Comparison of ENCODE assay signal across 27 mouse cellular contexts in the genomic region with DNA sequence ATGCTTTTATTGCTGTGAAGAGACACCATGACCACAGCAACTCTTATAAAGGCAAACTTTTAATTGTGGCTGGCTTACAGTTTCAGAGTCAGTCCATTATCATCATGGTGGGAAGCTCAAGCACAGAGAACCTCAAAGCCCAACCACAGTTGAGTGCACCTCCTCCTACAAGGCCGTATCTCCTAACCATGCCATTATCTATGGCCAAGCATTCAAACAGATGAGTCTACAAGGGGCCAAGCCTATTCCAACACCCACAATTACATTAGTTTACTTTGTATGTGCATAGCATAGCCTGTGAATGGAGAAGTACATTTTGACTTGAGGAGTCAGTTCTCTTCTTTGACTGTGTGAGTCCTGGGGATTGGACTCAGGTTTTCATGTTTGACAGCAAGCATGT. TPM values are rescaled to one million over a fixed set of nuclear protein-coding genes. Genes with fewer than 3 reads are reported as not detected.
"Had no signal": no experiment of that assay in that cellular context is flagged by ENCODE, and none has a peak within 500 bp of the region (broad histone marks: within the 10 kb centered on the region; RNA-seq: fewer than 3 reads in every experiment).

No protein-coding gene starts in this region.

- DNase-seq: kidney, adult 2 months; kidney, postnatal 25 days; layer of hippocampus, adult 9-11 months; lung, embryonic 14.5 days; midbrain, embryonic 14.5 days; right cerebral cortex, adult 18-20 months; right cerebral cortex, postnatal 14 days; right cerebral cortex, postnatal 4 days; thymus, postnatal 36 days had no signal

- H3K27ac ChIP-seq: kidney, postnatal 0 days; layer of hippocampus, adult 2 months; limb, embryonic 10.5 days; limb, embryonic 13.5 days; macrophage; stomach, embryonic 15.5 days had no signal

- H3K27me3 ChIP-seq: limb, embryonic 13.5 days; megakaryocyte, embryonic 14.5 days; stomach, embryonic 15.5 days had no signal

- H3K4me1 ChIP-seq: limb, embryonic 10.5 days; limb, embryonic 13.5 days; stomach, embryonic 15.5 days had no signal

- H3K9me3 ChIP-seq: limb, embryonic 10.5 days; limb, embryonic 13.5 days; megakaryocyte, embryonic 14.5 days; stomach, embryonic 15.5 days had no signal

- H3K4me3 ChIP-seq: layer of hippocampus, adult 2 months; limb, embryonic 10.5 days; limb, embryonic 13.5 days; megakaryocyte, embryonic 14.5 days; stomach, embryonic 15.5 days had no signal

- ATAC-seq: lung, postnatal 0 days had no signal

- H3K9ac ChIP-seq: limb, embryonic 13.5 days; lung, embryonic 14.5 days; stomach, embryonic 15.5 days had no signal

- H3K4me2 ChIP-seq: limb, embryonic 13.5 days; lung, embryonic 14.5 days; midbrain, embryonic 11.5 days; stomach, embryonic 15.5 days had no signal

RNA-seq across cellular contexts. Expression of gene Gm29609, which starts 14.8 kb away (rescaled TPM):
- polyA plus RNA-seq: macrophage had no signal

RNA-seq across cellular contexts. Expression of gene Ucn, which starts 26.2 kb away (rescaled TPM):
- total RNA-seq: layer of hippocampus, adult 2 months; layer of hippocampus, postnatal 25 days; liver, adult 2 months; midbrain, postnatal 0 days had no signal
- polyA plus RNA-seq: intestine, embryonic 14.5 days; kidney, adult 2 months; kidney, embryonic 14.5 days; kidney, postnatal 0 days; large intestine, adult 2 months; limb, embryonic 10.5 days; limb, embryonic 13.5 days; liver, adult 2 months; lung, embryonic 14.5 days; lung, postnatal 0 days; macrophage; midbrain, embryonic 11.5 days; midbrain, embryonic 14.5 days; midbrain, postnatal 0 days; neural tube, embryonic 11.5 days; neural tube, embryonic 14.5 days; stomach, embryonic 15.5 days; urinary bladder, adult 2 months had no signal
